Mouse (Mus musculus) lung, embryonic 14.5 days (tissue): ENCODE measurements around the gene Rpap2. TPM values are rescaled to one million over a fixed set of nuclear protein-coding genes. Genes with fewer than 3 reads are reported as not detected.

ENCODE experiments used
- ATAC-seq: fragments of 200-750 bp; cut with Nextera tagmentation; 2 replicates; pipeline ENCODE4 v1.8.0; 2017; ENCODE audit warnings: mild to moderate bottlenecking, moderate TSS enrichment, moderate library complexity; ENCODE audit not compliant: insufficient read depth
- DNase-seq: peaks from one replicate; pipeline ENCODE4 v3.0.0-alpha.2; 2015
- H3K27ac ChIP-seq: fragments of 300-500 bp; sonication (generic); 2 replicates; pipeline ENCODE4 v1.5.1; 2014; ENCODE audit warnings: low read depth, mild to moderate bottlenecking, moderate library complexity
- H3K27me3 ChIP-seq: fragments of 300-500 bp; sonication (generic); 2 replicates; pipeline ENCODE4 v1.6.1; 2014; ENCODE audit warnings: low read length, control low read depth; ENCODE audit not compliant: insufficient read depth
- H3K36me3 ChIP-seq: fragments of 300-500 bp; sonication (generic); 2 replicates; pipeline ENCODE4 v1.6.1; 2014; ENCODE audit warnings: control low read depth; ENCODE audit not compliant: insufficient read depth
- H3K4me1 ChIP-seq: fragments of 300-500 bp; sonication (generic); 2 replicates; pipeline ENCODE4 v1.6.1; 2014; ENCODE audit warnings: antibody characterized with exemption, control low read depth; ENCODE audit not compliant: insufficient read depth
- H3K4me2 ChIP-seq: fragments of 300-500 bp; sonication (generic); 2 replicates; pipeline ENCODE4 v1.6.1; 2014; ENCODE audit warnings: mild to moderate bottlenecking
- H3K4me3 ChIP-seq: fragments of 300-500 bp; sonication (generic); 2 replicates; pipeline ENCODE4 v1.5.1; 2014; ENCODE audit warnings: low read depth, low read length
- H3K9ac ChIP-seq: fragments of 300-500 bp; sonication (generic); 2 replicates; pipeline ENCODE4 v1.6.1; 2014
- H3K9me3 ChIP-seq: fragments of 300-500 bp; sonication (generic); 2 replicates; pipeline ENCODE4 v1.6.1; 2016; ENCODE audit warnings: low read depth, low read length, control low read depth
- CTCF ChIP-seq: IDR thresholded peaks from 2 replicates; pipeline ENCODE4 v1.5.1; 2016; ENCODE audit warnings: antibody characterized with exemption, low read depth
- WGBS: fragments of 180-500 bp; shearing (Covaris S2); extraction: QIAGEN DNeasy Blood & Tissue Kit; methylation state at CpG from one replicate; pipeline ENCODE4 v1.1.7; 2014; 5-methylcytosine and 5-hydroxymethylcytosine counted together
- polyA plus RNA-seq: library from polyadenylated mRNA; unstranded; fragments of >200 nt; fragmentation: Nextera tagmentation; extraction: Ambion mirVana; gene quantifications from 2 replicates; pipeline ENCODE4 v1.2.1, GENCODE M21; 2014

Gene Rpap2
- polyA plus RNA-seq, 1 experiment from 2014 or later = 17.5 TPM

DNA sequence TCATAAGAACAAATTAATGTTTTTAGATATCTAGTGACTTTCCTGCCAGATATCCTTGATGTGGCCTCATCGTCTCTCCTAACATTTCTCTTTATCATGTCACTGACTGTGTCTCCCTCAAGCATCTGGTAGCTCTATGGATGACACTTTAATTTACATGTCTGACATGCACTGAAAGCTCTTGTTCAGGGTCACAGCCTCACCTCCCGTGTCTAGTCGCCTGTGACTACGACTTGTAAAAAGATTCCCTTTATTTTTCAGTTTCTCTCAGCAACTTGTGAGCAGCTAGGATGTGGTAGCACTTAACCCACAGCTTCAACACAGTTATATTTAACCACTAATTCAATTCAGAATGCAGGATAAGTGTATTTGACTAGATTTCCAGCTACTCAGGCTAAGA lies 50.4 kb downstream of the Rpap2 start:
- no peaks in the 10 kb centered on the region for H3K4me1 ChIP-seq

DNA sequence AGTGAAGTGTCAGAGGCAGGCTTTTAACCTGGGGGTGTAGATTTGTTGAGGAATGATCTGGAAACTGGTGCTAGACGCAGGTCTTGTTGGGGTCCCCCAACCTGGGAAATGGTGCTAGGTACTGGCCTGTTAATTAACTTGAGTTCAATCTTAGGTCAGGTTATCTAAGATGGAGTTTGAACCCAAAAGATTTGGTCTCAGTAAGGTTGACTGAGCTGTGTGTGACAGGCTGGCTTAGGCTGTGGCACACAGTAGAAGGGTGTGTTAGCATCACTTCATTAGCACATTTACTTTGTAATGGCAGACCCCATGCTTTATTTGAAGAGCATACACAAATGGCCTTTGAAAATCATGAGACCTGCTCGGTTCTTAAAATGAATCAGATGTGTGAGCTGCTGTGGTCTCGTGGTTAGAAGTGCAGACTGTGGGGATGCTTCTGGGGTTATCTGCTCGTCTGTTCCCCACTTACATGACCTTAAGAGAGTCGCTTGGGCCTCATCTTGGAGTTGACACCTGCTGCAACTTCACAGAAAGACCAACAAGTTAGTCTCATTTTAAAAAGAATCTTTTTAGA lies 51.5 kb downstream of the Rpap2 start:
- no peak overlapping the region for H3K27ac ChIP-seq
- ATAC-seq (no peak), DNase-seq (no peak)

More for the DNA sequence above, 50.4 kb downstream of the Rpap2 start:
- ATAC-seq (no peak), DNase-seq (no peak)
- Histone ChIP-seq H3K27ac (no peak overlapping the region), H3K27me3 (no peaks in the 10 kb centered on the region), H3K4me3 (no peak overlapping the region), H3K36me3 (0 out of 2 replicates have a peak, but pooled peaks cover 9% of the 10 kb centered on the region), H3K4me2 (no peak overlapping the region), H3K9me3 (no peaks in the 10 kb centered on the region), H3K9ac (no peak overlapping the region)
- WGBS = 61% methylated on average over 4 of the region's 4 CpGs
- no peak for TF ChIP-seq CTCF

DNA sequence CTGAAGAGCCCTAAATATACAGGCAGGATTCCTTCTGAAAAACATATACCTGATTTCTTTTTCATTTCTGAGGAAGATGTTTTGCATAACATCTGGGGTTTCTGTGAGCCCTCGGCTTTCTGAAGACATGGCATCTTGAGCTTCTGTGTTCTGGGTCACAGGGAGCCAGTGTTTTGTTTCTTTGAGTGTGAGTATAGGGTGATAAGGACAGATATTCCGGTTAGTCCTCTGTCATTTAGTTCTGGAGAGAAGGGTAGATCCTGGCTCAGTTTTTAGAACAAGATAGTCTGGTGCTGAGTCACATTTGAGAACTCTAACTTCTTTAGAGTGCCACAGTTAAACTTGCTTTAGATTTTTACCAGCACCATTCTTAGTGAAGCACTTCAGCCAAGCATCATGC lies 52.5 kb downstream of the Rpap2 start:
- no peaks in the 10 kb centered on the region for H3K4me1 ChIP-seq
- no peaks in the 10 kb centered on the region for H3K9me3 ChIP-seq
- no peak for TF ChIP-seq CTCF
- no peak overlapping the region for H3K4me3 ChIP-seq
- no peak overlapping the region for H3K4me2 ChIP-seq
- 65% methylated on average over 2 of the region's 2 CpGs for WGBS
- H3K9ac ChIP-seq = no peak overlapping the region
- DNase-seq = no peak
- no peak overlapping the region for H3K27ac ChIP-seq
- H3K36me3 ChIP-seq = 0 out of 2 replicates have a peak, but pooled peaks cover 9% of the 10 kb centered on the region
- no peak for ATAC-seq
- no peaks in the 10 kb centered on the region for H3K27me3 ChIP-seq

More for the DNA sequence above, 51.5 kb downstream of the Rpap2 start:
- Histone ChIP-seq H3K4me1 (no peaks in the 10 kb centered on the region), H3K36me3 (0 out of 2 replicates have a peak, but pooled peaks cover 9% of the 10 kb centered on the region), H3K27me3 (no peaks in the 10 kb centered on the region), H3K9me3 (no peaks in the 10 kb centered on the region), H3K9ac (no peak overlapping the region), H3K4me2 (no peak overlapping the region), H3K4me3 (no peak overlapping the region)
- no peak for TF ChIP-seq CTCF
- 49% methylated on average over 5 of the region's 5 CpGs for WGBS

DNA sequence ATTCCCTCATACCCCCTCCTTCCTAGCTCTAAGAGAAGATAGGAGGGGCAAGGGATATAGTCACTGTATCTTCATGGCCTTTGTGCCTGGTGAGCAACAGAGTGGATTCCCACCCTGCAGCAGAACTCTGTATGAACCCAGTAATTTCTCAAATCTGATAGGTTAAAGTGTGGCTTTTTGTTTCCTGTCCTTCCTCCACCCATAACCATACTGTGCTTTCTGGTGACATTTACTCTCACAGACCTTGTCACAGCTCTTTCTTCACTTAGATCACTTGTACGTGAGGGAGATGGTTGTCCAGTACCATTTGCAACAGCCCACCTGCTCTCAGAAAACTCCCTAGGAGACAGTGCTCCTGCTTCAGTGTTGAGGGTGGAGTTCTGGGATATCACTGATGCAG lies 53.3 kb downstream of the Rpap2 start:
- DNase-seq (no peak), ATAC-seq (no peak)
- Histone ChIP-seq H3K4me2 (no peak overlapping the region), H3K4me3 (no peak overlapping the region), H3K4me1 (no peaks in the 10 kb centered on the region), H3K27me3 (no peaks in the 10 kb centered on the region), H3K9ac (no peak overlapping the region), H3K9me3 (no peaks in the 10 kb centered on the region), H3K36me3 (0 out of 2 replicates have a peak, but pooled peaks cover 9% of the 10 kb centered on the region), H3K27ac (no peak overlapping the region)
- WGBS = 76% methylated on average over 1 of the region's 1 CpGs
- TF ChIP-seq CTCF = no peak

DNA sequence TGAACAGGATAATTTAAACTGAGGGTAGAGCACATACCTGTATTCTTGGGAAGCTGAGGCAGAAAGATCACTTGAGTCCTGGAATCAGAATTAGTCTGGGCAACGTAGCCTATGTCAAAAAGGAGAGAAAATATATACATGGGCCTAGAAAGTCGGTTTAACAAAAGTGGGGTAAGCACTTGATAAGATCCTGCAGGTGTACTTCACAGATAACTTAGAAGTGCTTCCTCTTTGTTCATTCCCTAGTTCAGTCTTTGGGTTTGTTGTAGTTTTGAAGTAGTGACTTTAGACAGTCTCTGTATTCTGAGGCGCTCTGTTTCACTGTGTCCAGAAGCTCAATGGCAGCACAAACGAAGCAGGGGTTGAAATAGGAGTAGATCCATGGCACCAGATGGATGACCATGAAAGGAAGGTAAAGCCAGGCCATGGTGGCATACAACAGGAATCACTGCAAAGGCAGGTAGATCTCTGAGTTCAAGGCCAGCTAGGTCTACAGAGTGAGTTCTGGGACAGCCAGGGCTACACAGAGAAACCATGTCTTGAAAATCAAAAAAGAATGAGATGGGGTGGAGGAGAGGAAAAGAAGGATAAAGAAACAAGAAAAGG lies 55.0 kb downstream of the Rpap2 start:
- H3K27ac ChIP-seq = no peak overlapping the region
- TF ChIP-seq CTCF = no peak
- H3K9ac ChIP-seq = no peak overlapping the region
- H3K9me3 ChIP-seq = no peaks in the 10 kb centered on the region
- no peak overlapping the region for H3K4me3 ChIP-seq
- ATAC-seq = no peak
- no peak overlapping the region for H3K4me2 ChIP-seq
- no peaks in the 10 kb centered on the region for H3K4me1 ChIP-seq
- WGBS = 83% methylated on average over 4 of the region's 4 CpGs
- 0 out of 2 replicates have a peak, but pooled peaks cover 4% of the 10 kb centered on the region for H3K36me3 ChIP-seq
- H3K27me3 ChIP-seq = no peaks in the 10 kb centered on the region
- no peak for DNase-seq

DNA sequence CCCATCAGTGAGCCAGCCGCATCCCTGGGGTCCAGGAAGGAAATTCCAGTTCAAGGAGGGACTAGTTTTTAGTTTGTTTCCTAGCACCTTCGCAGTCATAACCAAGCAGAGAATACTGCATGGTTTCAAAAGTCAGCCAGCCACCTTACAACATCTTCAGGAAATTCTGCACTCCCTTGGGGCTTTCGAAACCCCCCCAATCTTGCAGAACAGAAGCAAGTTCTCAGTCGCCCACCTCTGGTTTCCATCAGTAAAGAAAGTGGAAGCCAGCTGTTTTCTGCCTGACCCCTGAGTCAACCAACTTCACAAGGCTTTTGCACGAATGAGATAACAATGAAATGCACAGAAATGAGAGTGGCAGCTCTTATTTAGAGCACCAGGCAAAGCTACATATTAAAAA lies 81.2 kb downstream of the Rpap2 start:
- Histone ChIP-seq H3K27ac (no peak overlapping the region), H3K36me3 (no peaks in the 10 kb centered on the region), H3K4me1 (no peaks in the 10 kb centered on the region), H3K4me2 (no peak overlapping the region), H3K9me3 (no peaks in the 10 kb centered on the region), H3K9ac (no peak overlapping the region), H3K4me3 (no peak overlapping the region), H3K27me3 (no peaks in the 10 kb centered on the region)
- 62% methylated on average over 5 of the region's 5 CpGs for WGBS
- TF ChIP-seq CTCF = no peak
- ATAC-seq = no peak
- no peak for DNase-seq

DNA sequence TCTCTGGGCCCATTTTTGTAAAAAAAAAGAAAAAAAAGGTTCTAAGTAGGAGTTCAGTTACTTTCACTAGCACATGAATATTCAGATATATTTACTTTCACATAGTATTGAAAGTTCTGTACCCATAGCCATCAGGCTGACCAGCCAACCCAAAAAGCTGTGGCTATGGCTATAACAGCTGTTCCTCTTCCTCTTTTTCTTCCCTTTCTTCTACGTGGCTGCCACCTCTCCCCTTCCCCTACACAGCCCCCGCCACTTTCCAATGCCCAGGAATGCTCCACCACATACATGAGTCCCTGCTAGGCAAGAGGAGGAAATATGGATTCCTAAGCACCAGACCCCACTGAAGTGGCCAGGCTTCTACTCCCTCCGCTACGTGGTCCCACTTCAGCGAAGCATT lies 84.1 kb downstream of the Rpap2 start:
- TF ChIP-seq CTCF = no peak

More for the DNA sequence above, 84.1 kb downstream of the Rpap2 start:
- Histone ChIP-seq H3K36me3 (no peaks in the 10 kb centered on the region), H3K9me3 (no peaks in the 10 kb centered on the region), H3K4me1 (no peaks in the 10 kb centered on the region), H3K9ac (no peak overlapping the region), H3K27ac (no peak overlapping the region), H3K27me3 (no peaks in the 10 kb centered on the region), H3K4me3 (no peak overlapping the region), H3K4me2 (no peak overlapping the region)
- ATAC-seq (no peak), DNase-seq (no peak)
- 72% methylated on average over 5 of the region's 5 CpGs for WGBS
